Mouse (Mus musculus) adrenal gland, adult (tissue): ENCODE results near the gene Pagr1b.
A peak's percentile ranks its signal among the peaks of the same experiment; 100 is the strongest.

Source experiments
- DNase-seq, 2 experiments: peaks; one replicate each; pipeline ENCODE4 v3.0.0; 2022 to 2023; ENCODE audit warnings: low spot score in 1 of 2; ENCODE audit not compliant: inconsistent age in 2 of 2

Pagr1b gene

DNA sequence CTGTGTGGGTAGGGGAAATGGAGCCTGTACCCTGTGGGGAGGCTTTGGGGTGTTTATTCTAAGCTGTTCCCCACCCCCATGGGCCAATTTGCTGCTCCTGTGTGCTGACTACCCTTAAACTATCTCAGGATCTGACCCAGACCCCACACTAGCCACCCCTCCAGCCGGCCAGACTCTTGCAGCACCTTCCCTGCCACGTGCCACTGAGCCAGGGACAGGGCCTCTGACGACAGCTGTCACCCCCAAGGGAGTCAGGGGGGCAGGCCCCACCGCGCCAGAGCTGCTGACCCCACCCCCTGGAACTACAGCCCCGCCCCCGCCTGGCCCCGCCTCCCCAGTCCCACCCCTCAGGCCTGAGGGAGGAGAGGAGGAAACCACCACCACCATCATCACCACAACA is 63.6 kb downstream of the Pagr1b start:
- DNase-seq: peak in 1 of 2 experiments; percentile 8

- no peak for DNase-seq
These were observed 64.5 kb downstream of the Pagr1b start for GRCm38 (mm10) chr7:126951741-126952140.
